Mouse (Mus musculus) cerebellum, adult 2 months (tissue): ENCODE results near the gene Tmem132b.

Experiments used
- CTCF ChIP-seq: fragments of 200-500 bp; IDR thresholded peaks from 2 replicates; pipeline ENCODE4 v1.5.1; 2011; ENCODE audit warnings: low read depth, mild to moderate bottlenecking, control low read depth, low read length, moderate library complexity, borderline replicate concordance; ENCODE audit not compliant: insufficient read depth
- POLR2A ChIP-seq: fragments of 200-500 bp; IDR thresholded peaks from 2 replicates; pipeline ENCODE4 v1.6.1; 2011; ENCODE audit warnings: low read length, control low read depth, borderline replicate concordance; ENCODE audit not compliant: insufficient read depth

GRCm38 (mm10) chr5:125495655-125496054 is 35.9 kb upstream of the Tmem132b start:
- TF ChIP-seq POLR2A (no peak), CTCF (no peak)
